Mouse (Mus musculus): ENCODE measurements around the gene Lclat1. TPM values are rescaled to one million over a fixed set of nuclear protein-coding genes. Genes with fewer than 3 reads are reported as not detected.

Gene Lclat1
- polyA plus RNA-seq, 1 experiment from 2014 or later: 47.0 TPM

DNA sequence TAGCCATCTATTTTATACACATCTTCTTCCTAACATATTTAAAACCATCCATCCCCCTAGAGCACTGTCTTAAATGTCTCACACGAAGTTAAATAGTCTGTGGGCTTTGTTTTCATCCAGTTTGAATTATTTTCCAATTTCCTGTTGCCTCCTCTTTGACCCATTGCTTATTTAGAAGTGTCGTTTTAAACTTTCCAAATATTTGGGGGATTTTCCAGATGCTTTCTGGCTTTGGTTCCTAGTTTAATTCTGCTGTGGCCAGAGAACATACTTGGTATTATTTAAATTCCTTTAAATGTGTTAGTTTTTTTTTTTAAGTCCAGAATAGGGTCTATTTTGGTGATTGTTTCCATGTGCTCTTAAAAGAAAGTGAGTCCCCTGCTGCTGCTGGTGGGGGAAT lies 176.5 kb downstream of the Lclat1 start:
- Histone ChIP-seq H3K4me3 (no peak overlapping the region), H3K27me3 (replicated peaks) (no peaks in the 10 kb centered on the region), H3K9me3 (replicated peaks) (no peaks in the 10 kb centered on the region), H3K4me2 (no peak overlapping the region), H3K9ac (no peak overlapping the region), H3K4me1 (replicated peaks) (no peaks in the 10 kb centered on the region), H3K27ac (ENCODE audit: poor library complexity, severe bottlenecking) (no peak overlapping the region), H3K36me3 (no peaks in the 10 kb centered on the region)
- ATAC-seq (ENCODE audit: insufficient number of reproducible peaks, low FRiP score): no peak
- 54% methylated on average over 2 of the region's 2 CpGs for WGBS

Other genes starting within 250 kb of the Lclat1 start
- 22.6 and 23.7 TPM in 2 replicates for gene Lbh, start 189.7 kb upstream of the Lclat1 start, polyA plus RNA-seq (2016; fragmentation: Nextera tagmentation; extraction: Ambion mirVana)

All from heart, embryonic 12.5 days (tissue).